Mouse (Mus musculus): ENCODE results near the gene Olfr1218. TPM values are rescaled to one million over a fixed set of nuclear protein-coding genes. Genes with fewer than 3 reads are reported as not detected.
"Not testable (repeated sequence)": the region's sequence is repeated elsewhere in the genome, so short reads cannot be mapped to it uniquely, and the experiment has no call there.

Olfr1218 gene
- total RNA-seq (2021) = not detected

DNA sequence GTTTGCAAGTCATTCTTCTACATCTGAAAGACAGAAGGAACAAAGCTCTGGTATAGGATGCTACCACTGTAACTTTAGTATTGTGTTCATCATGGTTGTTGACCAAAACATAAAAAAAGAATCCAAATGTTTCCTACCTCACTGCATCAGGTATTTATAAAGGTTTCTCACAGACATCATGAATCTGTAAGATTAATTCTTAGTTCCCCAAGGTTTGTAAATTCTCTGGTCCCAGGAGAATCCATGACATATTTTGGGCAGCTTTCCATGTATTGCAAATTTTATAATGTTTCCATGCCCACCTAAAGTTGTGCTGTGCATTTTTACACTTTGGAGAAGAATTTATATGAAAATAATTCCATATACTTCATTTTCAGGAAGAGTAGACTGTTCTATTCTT, at the start of gene Olfr1218:
Olfr1218 (minus strand) TSS at position 101 of the 400 bp plus-strand sequence.
- DNase-seq = no peak
- intact Hi-C loops (cut with DNase I) = no loop called here

DNA sequence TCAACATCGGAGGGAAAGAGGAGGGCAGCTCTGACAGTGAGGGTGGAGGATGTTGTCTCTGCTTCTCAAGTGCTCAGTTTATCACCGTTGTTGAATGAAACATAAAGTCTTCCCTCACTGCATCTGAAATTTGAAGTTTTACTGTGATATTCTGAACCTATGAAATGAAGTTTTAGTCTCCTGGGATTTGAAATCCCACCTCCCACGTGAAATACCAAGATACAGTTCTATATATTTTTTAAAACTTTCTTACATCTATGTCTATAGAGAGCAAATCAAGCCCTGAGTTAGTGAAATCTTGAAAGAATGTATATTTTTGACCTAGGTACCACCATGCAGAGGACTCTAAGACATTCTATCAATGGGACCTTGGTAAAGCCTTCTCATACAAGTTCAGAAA, 45.7 kb upstream of the Olfr1218 start, which contains the start of gene Olfr1220:
Olfr1220 (minus strand) TSS at position 101 of the 400 bp plus-strand sequence.
- intact Hi-C loops (cut with DNase I) = no loop called here
- DNase-seq = no peak

DNA sequence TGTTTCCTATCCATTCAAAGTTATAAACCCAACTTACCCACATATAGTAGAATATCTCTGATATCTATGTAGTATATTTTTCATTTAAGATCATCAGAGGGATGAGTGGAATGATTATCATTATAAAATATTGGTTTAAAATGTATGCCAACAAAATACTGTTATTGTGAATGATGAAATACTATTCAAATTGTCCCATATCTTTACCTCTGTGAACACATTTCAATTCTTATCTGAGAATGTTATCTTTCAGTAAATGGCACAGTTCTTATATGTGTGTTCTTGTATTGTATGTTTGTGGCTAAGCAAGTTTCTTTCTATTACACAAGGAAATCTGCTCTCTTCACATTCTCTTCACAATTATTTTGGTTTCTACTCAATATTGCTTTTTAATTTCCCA, 44.7 kb upstream of the Olfr1218 start:
- intact Hi-C loops (cut with DNase I) = no loop called here
- no peak for DNase-seq

DNA sequence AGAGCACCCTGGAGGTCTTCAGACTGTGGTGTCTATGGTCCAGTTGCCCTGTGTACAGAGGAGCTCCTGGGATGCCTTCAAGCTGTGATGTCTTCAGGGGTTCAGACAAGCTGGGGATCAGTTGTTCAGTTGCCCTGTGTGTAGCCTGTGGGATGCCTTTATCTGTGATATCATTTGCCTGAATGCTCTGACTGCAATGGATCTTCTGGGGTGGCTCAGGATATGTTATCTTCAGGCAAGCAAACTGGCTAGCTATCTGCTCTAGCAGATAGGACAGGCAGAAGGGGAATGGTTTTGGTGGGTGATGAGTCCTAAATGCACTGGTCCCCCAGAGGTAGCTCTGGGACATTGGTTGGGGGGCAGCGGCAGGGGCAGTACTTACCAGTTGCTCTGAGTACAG, 32.9 kb upstream of the Olfr1218 start:
- DNase-seq = no peak
- intact Hi-C loops (cut with DNase I) = no loop called here

DNA sequence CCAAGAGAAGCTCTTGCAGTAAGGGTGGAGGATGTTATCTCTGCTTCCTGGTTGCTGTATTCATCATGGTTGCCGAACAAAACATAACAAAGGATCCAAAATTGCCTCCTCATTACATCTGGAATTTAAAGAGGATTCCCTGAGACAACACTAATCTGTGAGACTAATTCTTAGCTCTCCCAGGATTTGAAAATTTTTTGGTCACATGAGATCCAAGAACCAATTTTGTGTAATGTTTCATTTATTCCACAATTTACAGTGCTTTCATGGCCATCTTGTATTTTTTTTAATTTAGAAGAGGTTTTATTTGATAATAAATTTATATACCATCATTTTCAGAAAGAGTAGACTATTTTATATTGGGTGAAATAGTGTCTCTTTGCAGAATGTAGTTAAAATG, 22.4 kb upstream of the Olfr1218 start, which contains the start of gene Olfr1219:
Olfr1219 (minus strand) TSS at position 101 of the 400 bp plus-strand sequence.
- DNase-seq = no peak
- intact Hi-C loops (cut with DNase I) = no loop called here

DNA sequence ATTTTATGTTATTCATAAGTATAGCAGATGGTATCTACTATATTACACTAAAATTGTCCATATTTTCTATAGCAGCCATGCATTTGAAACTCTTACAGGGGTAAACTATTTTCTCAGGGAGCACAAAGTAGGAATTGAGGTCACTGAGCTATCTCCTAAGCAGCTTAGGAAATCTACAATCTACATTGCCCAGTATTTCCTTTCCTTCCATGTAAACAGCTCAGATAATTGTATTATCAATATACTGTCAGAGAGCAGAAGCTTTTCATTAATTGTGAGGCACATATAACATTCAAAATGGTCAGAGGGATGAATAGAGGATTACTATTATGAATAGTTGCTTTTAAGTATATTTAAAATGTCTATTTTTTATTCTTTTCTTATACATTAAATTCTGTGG, 20.5 kb upstream of the Olfr1218 start:
- intact Hi-C loops (cut with DNase I) = no loop called here
- DNase-seq = no peak

DNA sequence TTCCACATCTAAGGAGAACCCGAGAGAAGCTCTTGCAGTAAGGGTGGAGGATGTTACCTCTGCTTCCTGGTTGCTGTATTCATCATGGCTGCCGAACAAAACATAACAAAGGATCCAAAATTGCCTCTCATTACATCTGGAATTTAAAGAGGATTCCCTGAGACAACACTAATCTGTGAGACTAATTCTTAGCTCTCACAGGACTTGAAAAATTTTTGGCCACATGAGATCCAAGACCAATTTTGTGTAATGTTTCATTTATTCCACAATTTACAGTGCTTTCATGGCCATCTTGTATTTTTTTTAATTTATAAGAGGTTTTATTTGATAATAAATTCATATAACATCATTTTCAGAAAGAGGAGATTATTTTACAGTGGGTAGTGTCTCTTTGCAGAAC, 29.0 kb downstream of the Olfr1218 start, which contains the start of gene Olfr1217:
Olfr1217 (minus strand) TSS at position 101 of the 400 bp plus-strand sequence.
- no peak for DNase-seq
- intact Hi-C loops (cut with DNase I) = no loop called here

DNA sequence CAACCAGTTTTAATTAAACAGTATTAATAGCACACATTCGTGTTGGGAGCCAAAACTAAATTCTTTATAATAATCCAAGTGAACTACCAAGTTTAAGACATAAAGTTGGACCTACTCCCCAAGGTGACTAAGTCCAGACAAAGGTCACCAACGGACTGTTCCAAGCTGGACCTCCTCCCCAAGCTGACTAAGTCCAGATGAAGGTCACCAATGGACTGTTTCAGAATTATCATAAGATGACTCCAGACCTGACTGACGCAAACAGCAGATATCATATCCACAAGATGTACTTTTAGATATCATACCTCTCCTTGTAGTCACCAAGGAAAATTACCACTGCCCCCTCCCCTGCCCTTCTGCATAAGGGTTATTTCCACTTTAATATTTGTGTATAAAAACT, 39.6 kb downstream of the Olfr1218 start:
- intact Hi-C loops (cut with DNase I) = not testable (repeated sequence)

DNA sequence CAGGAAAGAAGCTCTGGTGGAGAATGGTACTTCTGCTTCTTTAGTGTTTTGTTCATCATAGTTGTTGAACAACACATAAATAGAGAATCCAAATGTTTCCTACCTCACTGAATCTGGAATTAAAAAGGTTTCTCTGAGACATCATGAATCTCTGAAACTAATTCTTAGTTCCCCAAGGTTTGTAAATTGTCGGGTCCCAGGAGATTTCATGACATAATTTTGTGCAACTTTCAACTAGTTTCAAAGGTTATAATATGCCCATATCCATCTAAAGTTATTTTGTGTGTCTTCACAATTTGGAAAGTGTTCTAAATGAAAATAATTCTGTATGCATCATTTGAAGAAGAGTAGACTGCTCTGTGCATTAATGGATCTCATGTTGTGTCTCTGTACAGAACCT, 42.7 kb downstream of the Olfr1218 start, which contains the start of gene Olfr1216:
Olfr1216 (minus strand) TSS at position 101 of the 400 bp plus-strand sequence.
- intact Hi-C loops (cut with DNase I) = no loop called here
- DNase-seq = no peak

More for the DNA sequence above, 39.6 kb downstream of the Olfr1218 start:
- not testable (repeated sequence) for DNase-seq

DNA sequence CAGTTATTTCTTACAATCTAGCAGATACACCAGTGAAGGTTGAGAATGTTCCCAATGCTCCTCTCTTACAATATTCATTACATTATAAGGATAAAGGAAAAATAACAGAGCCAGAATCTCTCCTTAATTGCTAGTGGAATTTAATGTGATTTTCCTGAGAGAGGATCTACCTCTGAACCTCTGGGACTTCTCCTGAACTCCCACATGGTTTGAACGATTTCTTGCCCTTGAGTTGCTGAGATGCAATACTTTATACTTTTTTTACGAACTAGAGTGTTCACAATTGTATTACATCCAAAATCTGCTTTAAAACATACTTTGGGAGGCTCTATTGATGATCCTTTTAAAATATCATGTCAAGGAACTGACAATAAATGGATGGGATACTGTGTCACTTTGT, 54.1 kb downstream of the Olfr1218 start, which contains the start of gene Olfr1215:
Olfr1215 (minus strand) TSS at position 101 of the 400 bp plus-strand sequence.
- no peak for DNase-seq
- intact Hi-C loops (cut with DNase I) = no loop called here

Other genes with a start within 250 kb of the Olfr1218 start
- not detected for gene Olfr1202, start 246.7 kb downstream of the Olfr1218 start, total RNA-seq (2021)
- gene Olfr1205, start 231.4 kb downstream of the Olfr1218 start, total RNA-seq (2021) = not detected
- not detected for gene Olfr1204, start 211.9 kb downstream of the Olfr1218 start, total RNA-seq (2021)
- not detected for gene Olfr1206, start 198.0 kb downstream of the Olfr1218 start, total RNA-seq (2021)
- gene Olfr1208, start 158.9 kb downstream of the Olfr1218 start, total RNA-seq (2021) = not detected
- not detected for gene Olfr1209, start 146.0 kb downstream of the Olfr1218 start, total RNA-seq (2021)
- gene Olfr1211, start 123.1 kb downstream of the Olfr1218 start, total RNA-seq (2021) = not detected
- gene Olfr1212, start 107.2 kb downstream of the Olfr1218 start, total RNA-seq (2021) = not detected
- not detected for gene Gm13762, start 80.9 kb downstream of the Olfr1218 start, total RNA-seq (2021)
- not detected for gene Olfr1214, start 68.5 kb downstream of the Olfr1218 start, total RNA-seq (2021)
- gene Olfr1215, start 54.2 kb downstream of the Olfr1218 start, total RNA-seq (2021) = not detected
- not detected for gene Olfr1216, start 42.8 kb downstream of the Olfr1218 start, total RNA-seq (2021)
- gene Olfr1217, start 29.1 kb downstream of the Olfr1218 start, total RNA-seq (2021) = not detected
- gene Olfr1219, start 22.3 kb upstream of the Olfr1218 start, total RNA-seq (2021) = not detected
- gene Olfr1220, start 45.6 kb upstream of the Olfr1218 start, total RNA-seq (2021) = not detected
- gene Olfr1221, start 56.1 kb upstream of the Olfr1218 start, total RNA-seq (2021) = not detected
- gene Olfr1222, start 71.9 kb upstream of the Olfr1218 start, total RNA-seq (2021) = not detected
- gene Olfr1223, start 90.4 kb upstream of the Olfr1218 start, total RNA-seq (2021) = not detected
- gene Olfr1224-ps1, start 102.9 kb upstream of the Olfr1218 start, total RNA-seq (2021) = not detected
- not detected for gene Olfr1225, start 113.5 kb upstream of the Olfr1218 start, total RNA-seq (2021)
- not detected for gene Olfr1226, start 138.9 kb upstream of the Olfr1218 start, total RNA-seq (2021)
- gene Olfr1228, start 192.9 kb upstream of the Olfr1218 start, total RNA-seq (2021) = not detected
- gene Olfr1229, start 226.8 kb upstream of the Olfr1218 start, total RNA-seq (2021) = not detected
- not detected for gene Olfr1230, start 236.1 kb upstream of the Olfr1218 start, total RNA-seq (2021)
- gene Olfr1231, start 245.9 kb upstream of the Olfr1218 start, total RNA-seq (2021) = not detected

Measured in left cerebral cortex, postnatal 4 days (tissue).